Mouse (Mus musculus) kidney, adult 2 months (tissue): ENCODE data around the gene Psmb8.
"Not testable (repeated sequence)": the region's sequence is repeated elsewhere in the genome, so short reads cannot be mapped to it uniquely, and the experiment has no call there.

ENCODE experiments used
- CTCF ChIP-seq: fragments of 200-500 bp; conservative IDR thresholded peaks from 2 replicates; pipeline ENCODE4 v1.5.1; 2011; ENCODE audit warnings: low read depth, mild to moderate bottlenecking, control low read depth, low read length, moderate library complexity, mixed read lengths; ENCODE audit not compliant: insufficient read depth, insufficient read length
- POLR2A ChIP-seq: fragments of 200-500 bp; IDR thresholded peaks from one replicate; pipeline ENCODE4 v1.6.1; 2011; ENCODE audit warnings: low read depth, low read length, control low read depth

DNA sequence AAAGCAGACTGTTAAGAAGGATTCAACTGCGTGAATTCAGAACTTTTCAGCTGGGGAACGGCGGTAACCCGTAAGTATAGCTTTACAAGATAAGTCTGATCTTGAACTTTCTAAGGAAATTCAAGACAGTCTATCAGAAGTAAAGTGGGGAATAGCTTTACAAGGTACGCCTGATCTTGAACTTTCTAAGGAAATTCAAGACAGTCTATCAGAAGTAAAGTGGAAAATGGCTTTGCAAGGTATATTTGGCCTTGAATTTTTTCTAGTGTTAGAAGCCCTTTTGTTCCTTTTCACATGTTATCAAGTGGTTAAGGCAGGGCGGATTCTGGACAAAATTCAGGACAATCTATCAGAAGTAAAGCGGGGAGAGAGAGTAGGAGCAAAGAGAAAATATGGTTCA is 22.3 kb downstream of the Psmb8 start:
- TF ChIP-seq CTCF, POLR2A: not testable (repeated sequence)
